In genomic region chr8:127230233-127230595, GRCm38 (mm10) we compare ENCODE assay signal across 18 mouse cellular contexts.
DNase-seq lines count a peak whose midpoint lies in the region; ATAC-seq and TF ChIP-seq lines count a peak whose summit lies in the region.
"Had no signal": no experiment of that assay in that cellular context is flagged by ENCODE, and none has a peak within 500 bp of the region (broad histone marks: within the 10 kb centered on the region; RNA-seq: fewer than 3 reads in every experiment).

No protein-coding gene starts in this region.

- H3K36me3 ChIP-seq in kidney, adult 2 months (ENCODE audit: control insufficient read depth, insufficient read depth, low read length), result no peaks in the 10 kb centered on the region
- no peaks in the 10 kb centered on the region for H3K36me3 ChIP-seq in kidney, embryonic 14.5 days (ENCODE audit: control insufficient read depth, insufficient read depth, low read length)
- H3K36me3 ChIP-seq in neural tube, embryonic 13.5 days, result no peaks in the 10 kb centered on the region
- no peaks in the 10 kb centered on the region for H3K36me3 ChIP-seq in midbrain, embryonic 13.5 days
- H3K36me3 ChIP-seq: limb, embryonic 15.5 days had no signal

- H3K27me3 ChIP-seq in kidney, adult 2 months (replicated peaks; ENCODE audit: control insufficient read depth, insufficient read depth, low read length), result no peaks in the 10 kb centered on the region
- H3K27me3 ChIP-seq in kidney, embryonic 14.5 days (ENCODE audit: control insufficient read depth, insufficient read depth, low read length), result no peaks in the 10 kb centered on the region
- no peaks in the 10 kb centered on the region for H3K27me3 ChIP-seq in neural tube, embryonic 13.5 days
- H3K27me3 ChIP-seq in midbrain, embryonic 13.5 days, result no peaks in the 10 kb centered on the region
- H3K27me3 ChIP-seq: limb, embryonic 15.5 days had no signal

- H3K4me3 ChIP-seq in kidney, adult 2 months (ENCODE audit: insufficient read depth, low read depth, low read length), result no peak overlapping the region
- H3K4me3 ChIP-seq in kidney, embryonic 14.5 days (ENCODE audit: low read length), result no peak overlapping the region
- no peak overlapping the region for H3K4me3 ChIP-seq in neural tube, embryonic 13.5 days
- H3K4me3 ChIP-seq in midbrain, embryonic 13.5 days (replicated peaks), result no peak overlapping the region
- H3K4me3 ChIP-seq: gastrocnemius, adult 2 months; limb, embryonic 15.5 days; myocyte had no signal

- H3K4me1 ChIP-seq in kidney, adult 2 months (ENCODE audit: control insufficient read depth, insufficient read depth, low read length), result peaks cover 10% of the 10 kb centered on the region; the same call in 1 of the 2 replicates
- H3K4me1 ChIP-seq in kidney, embryonic 14.5 days (ENCODE audit: control insufficient read depth, insufficient read depth, low read length), result peaks cover 23% of the 10 kb centered on the region
- H3K4me1 ChIP-seq in neural tube, embryonic 13.5 days (replicated peaks), result peaks cover 32% of the 10 kb centered on the region
- H3K4me1 ChIP-seq in midbrain, embryonic 13.5 days (replicated peaks), result peaks cover 21% of the 10 kb centered on the region

- no peak for TF ChIP-seq POLR2A in kidney, adult 2 months (IDR thresholded peaks at IDR 0.05; ENCODE audit: low read depth, low read length)

- DNase-seq in kidney, adult 2 months, result peak; percentile 39
- DNase-seq in neural tube, embryonic 10.5 days (ENCODE audit: extremely low spot score, low spot score), result no peak
- DNase-seq in yolk sac, embryonic 10.5 days (ENCODE audit: low spot score), result peak; percentile 45
- DNase-seq in left cerebral cortex, postnatal 14 days (ENCODE audit: low spot score in 2 of 2), result no peak
- DNase-seq: adrenal gland, adult 2 months; cerebellum, adult 9-10 months; gastrocnemius, adult 2 months; kidney, adult 9 months; lung, adult 2 months; retina, postnatal 1 day; right cerebral cortex, postnatal 4 days; thymus, postnatal 36 days had no signal

- H3K4me2 ChIP-seq in kidney, embryonic 14.5 days (replicated peaks; ENCODE audit: low read depth, low read length), result no peak overlapping the region
- no peak overlapping the region for H3K4me2 ChIP-seq in neural tube, embryonic 13.5 days
- 0 out of 2 replicates have a peak overlapping the region, but pooled peaks have one; percentile 2 for H3K4me2 ChIP-seq in midbrain, embryonic 13.5 days (replicated peaks)
- H3K4me2 ChIP-seq: heart, embryonic 11.5 days; limb, embryonic 15.5 days had no signal

- H3K9ac ChIP-seq in kidney, embryonic 14.5 days (ENCODE audit: low read depth, low read length), result no peak overlapping the region
- no peak overlapping the region; the same call in 1 of the 2 replicates for H3K9ac ChIP-seq in neural tube, embryonic 13.5 days
- no peak overlapping the region for H3K9ac ChIP-seq in midbrain, embryonic 13.5 days (replicated peaks)
- H3K9ac ChIP-seq: limb, embryonic 15.5 days had no signal

- intact Hi-C loops in left cerebral cortex, postnatal 14 days (cut with DNase I), result no loop called here

- TF ChIP-seq CTCF in kidney, adult 2 months (conservative IDR thresholded peaks at IDR 0.05; ENCODE audit: insufficient read depth, insufficient read length, low read depth, low read length), result no peak

- WGBS in kidney, adult 2 months, result 52% methylated on average over 8 of the region's 8 CpGs
- WGBS in kidney, embryonic 14.5 days, result 68% methylated on average over 8 of the region's 8 CpGs
- 45% methylated on average over 8 of the region's 8 CpGs for WGBS in neural tube, embryonic 13.5 days
- WGBS in midbrain, embryonic 13.5 days, result 44% methylated on average over 8 of the region's 8 CpGs

- H3K9me3 ChIP-seq in kidney, embryonic 14.5 days (ENCODE audit: control insufficient read depth, low read length), result no peaks in the 10 kb centered on the region
- no peaks in the 10 kb centered on the region for H3K9me3 ChIP-seq in neural tube, embryonic 13.5 days
- H3K9me3 ChIP-seq in midbrain, embryonic 13.5 days, result no peaks in the 10 kb centered on the region
- H3K9me3 ChIP-seq: limb, embryonic 15.5 days had no signal

- ATAC-seq in kidney, embryonic 14.5 days (ENCODE audit: low FRiP score, low TSS enrichment), result no peak
- ATAC-seq in neural tube, embryonic 13.5 days (ENCODE audit: low read depth), result no peak
- ATAC-seq in midbrain, embryonic 13.5 days, result no peak

- no peak overlapping the region for H3K27ac ChIP-seq in kidney, adult 2 months (ENCODE audit: insufficient read depth, low read depth, low read length)
- H3K27ac ChIP-seq in kidney, embryonic 14.5 days (ENCODE audit: low read depth, low read length), result no peak overlapping the region; the same call in 1 of the 2 replicates
- peak overlapping the region; percentile 39; the same call in 1 of the 2 replicates for H3K27ac ChIP-seq in neural tube, embryonic 13.5 days (replicated peaks)
- 0 out of 2 replicates have a peak overlapping the region, but pooled peaks have one; percentile 11 for H3K27ac ChIP-seq in midbrain, embryonic 13.5 days
- H3K27ac ChIP-seq: limb, embryonic 15.5 days had no signal

Comparison
In these comparisons a context has a peak if more than half of its experiments do, and no peak if none do; other contexts are left out.
1. DNase-seq: peak in kidney, adult 2 months (single experiment) and yolk sac, embryonic 10.5 days (single experiment); none in neural tube, embryonic 10.5 days (single experiment) and left cerebral cortex, postnatal 14 days (0 of 2).
2. H3K27ac ChIP-seq: peak in neural tube, embryonic 13.5 days (single experiment) and midbrain, embryonic 13.5 days (single experiment); none in kidney, adult 2 months (single experiment) and kidney, embryonic 14.5 days (single experiment).